Mouse (Mus musculus): ENCODE results near the gene Stk25. TPM values are rescaled to one million over a fixed set of nuclear protein-coding genes. Genes with fewer than 3 reads are reported as not detected.
A peak's percentile ranks its signal among the peaks of the same experiment; 100 is the strongest.

Gene Stk25
- polyA plus RNA-seq, 2 experiments = 204 to 248 TPM

DNA sequence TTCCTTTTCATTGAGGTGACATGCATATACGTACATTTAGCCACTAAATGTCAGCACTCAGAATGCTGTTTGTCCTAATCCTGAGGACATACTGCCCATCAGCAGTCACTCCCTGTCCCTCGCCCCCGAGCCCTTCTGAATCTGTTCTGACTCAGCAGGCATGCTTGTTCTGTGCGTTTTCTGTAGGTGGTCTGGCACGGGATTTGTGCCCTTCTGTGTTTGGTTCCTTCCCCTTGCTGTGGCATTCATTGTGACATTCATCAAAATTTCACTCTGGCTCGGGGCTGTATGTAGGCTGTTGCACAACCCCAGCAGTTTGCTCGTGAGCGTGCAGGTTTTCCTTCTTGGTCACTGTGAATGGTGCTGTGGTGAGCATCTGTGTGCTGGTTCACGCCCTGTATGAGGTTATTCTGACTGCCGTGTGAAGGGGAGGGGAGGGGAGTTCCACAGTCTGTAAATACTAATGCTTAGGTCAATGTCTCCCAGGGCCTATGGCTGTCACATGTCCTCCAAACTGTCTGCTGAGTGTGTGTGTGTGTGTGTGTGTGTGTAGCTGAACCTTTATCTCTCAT lies 33.4 kb upstream of the Stk25 start:
- no peak for DNase-seq (ENCODE audit: low spot score)
- H3K9me3 ChIP-seq (ENCODE audit: control insufficient read depth, low read length) = no peaks in the 10 kb centered on the region
- WGBS = 78% methylated on average over 10 of the region's 10 CpGs
- H3K36me3 ChIP-seq (ENCODE audit: control insufficient read depth, insufficient read depth, low read length) = peaks cover 6% of the 10 kb centered on the region
- H3K4me1 ChIP-seq (ENCODE audit: control insufficient read depth, insufficient read depth, low read length) = no peaks in the 10 kb centered on the region
- no peak for ATAC-seq (ENCODE audit: low FRiP score, low read depth)
- H3K9ac ChIP-seq (ENCODE audit: low read depth, low read length, severe bottlenecking) = no peak overlapping the region
- H3K27me3 ChIP-seq (ENCODE audit: control insufficient read depth, insufficient read depth, low read length) = no peaks in the 10 kb centered on the region
- no peak overlapping the region for H3K4me3 ChIP-seq (replicated peaks; ENCODE audit: low read length)
- H3K4me2 ChIP-seq (replicated peaks; ENCODE audit: low read depth, low read length, severe bottlenecking) = no peak overlapping the region
- no peak for TF ChIP-seq POLR2A (IDR thresholded peaks at IDR 0.05; ENCODE audit: borderline replicate concordance, extremely low read depth, insufficient read depth, insufficient read length)
- H3K27ac ChIP-seq (replicated peaks; ENCODE audit: low read depth, low read length) = no peak overlapping the region

DNA sequence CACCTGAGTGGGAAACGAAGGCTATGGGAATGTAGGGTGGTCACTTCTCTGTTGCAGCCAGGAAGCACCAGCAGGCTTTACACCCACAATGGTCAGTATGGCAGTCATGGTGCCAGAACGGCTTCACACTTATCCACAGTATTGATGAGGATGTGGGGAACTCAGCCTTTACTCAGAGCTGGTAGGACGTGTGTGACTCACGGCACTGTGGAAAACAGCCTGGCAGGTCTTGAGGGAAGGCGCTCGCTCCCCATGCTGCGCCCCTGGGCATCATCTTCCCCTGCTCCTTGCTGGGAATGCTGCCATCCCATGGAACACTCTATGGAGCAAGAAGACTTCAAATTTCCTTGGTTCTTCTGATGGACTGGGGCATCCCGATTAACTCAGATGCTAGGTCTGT lies 32.6 kb upstream of the Stk25 start:
- H3K9ac ChIP-seq (ENCODE audit: low read depth, low read length, severe bottlenecking) = no peak overlapping the region
- no peaks in the 10 kb centered on the region for H3K9me3 ChIP-seq (ENCODE audit: control insufficient read depth, low read length)
- H3K4me2 ChIP-seq (replicated peaks; ENCODE audit: low read depth, low read length, severe bottlenecking) = no peak overlapping the region
- no peak overlapping the region for H3K27ac ChIP-seq (replicated peaks; ENCODE audit: low read depth, low read length)
- no peaks in the 10 kb centered on the region for H3K27me3 ChIP-seq (ENCODE audit: control insufficient read depth, insufficient read depth, low read length)
- no peak for ATAC-seq (ENCODE audit: low FRiP score, low read depth)
- H3K4me1 ChIP-seq (ENCODE audit: control insufficient read depth, insufficient read depth, low read length) = no peaks in the 10 kb centered on the region
- H3K4me3 ChIP-seq (replicated peaks; ENCODE audit: low read length) = no peak overlapping the region
- H3K36me3 ChIP-seq (ENCODE audit: control insufficient read depth, insufficient read depth, low read length) = peaks cover 4% of the 10 kb centered on the region
- no peak for DNase-seq (ENCODE audit: low spot score)
- no peak for TF ChIP-seq POLR2A (IDR thresholded peaks at IDR 0.05; ENCODE audit: borderline replicate concordance, extremely low read depth, insufficient read depth, insufficient read length)
- WGBS = 88% methylated on average over 8 of the region's 8 CpGs

DNA sequence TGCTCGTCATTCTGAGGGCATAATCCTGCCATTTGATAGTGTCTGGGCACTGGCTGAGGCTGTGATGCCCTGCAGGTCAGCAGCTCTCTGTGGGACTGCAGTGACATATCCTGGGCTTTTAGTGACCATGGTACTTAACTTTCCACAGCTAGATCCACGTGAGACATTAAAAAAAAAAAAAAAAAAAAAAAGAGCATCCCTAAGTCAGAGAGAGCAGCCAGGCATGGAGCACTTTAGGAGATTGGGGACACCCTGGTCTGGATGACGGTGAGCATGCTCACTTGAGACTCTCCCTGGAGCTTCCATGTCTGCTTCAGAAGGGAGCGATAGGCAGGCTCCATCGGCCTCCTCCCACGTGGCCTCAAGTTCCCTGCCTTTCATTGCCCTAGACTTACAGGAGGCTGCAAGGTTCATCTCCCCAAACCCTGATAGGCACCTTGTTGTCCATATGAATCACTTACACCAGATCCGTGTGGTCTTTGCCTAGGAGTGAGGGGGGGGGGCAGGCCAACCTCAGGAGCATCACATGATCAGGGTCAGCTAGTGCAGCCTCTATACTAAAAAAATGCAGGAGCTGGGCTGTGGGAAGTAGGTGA lies 31.5 kb upstream of the Stk25 start:
- ATAC-seq (ENCODE audit: low FRiP score, low read depth) = no peak
- H3K4me3 ChIP-seq (replicated peaks; ENCODE audit: low read length) = no peak overlapping the region
- H3K9me3 ChIP-seq (ENCODE audit: control insufficient read depth, low read length) = no peaks in the 10 kb centered on the region
- no peaks in the 10 kb centered on the region for H3K4me1 ChIP-seq (ENCODE audit: control insufficient read depth, insufficient read depth, low read length)
- no peak for TF ChIP-seq POLR2A (IDR thresholded peaks at IDR 0.05; ENCODE audit: borderline replicate concordance, extremely low read depth, insufficient read depth, insufficient read length)
- H3K9ac ChIP-seq (ENCODE audit: low read depth, low read length, severe bottlenecking) = no peak overlapping the region
- H3K27me3 ChIP-seq (ENCODE audit: control insufficient read depth, insufficient read depth, low read length) = 0 out of 2 replicates have a peak, but pooled peaks cover 3% of the 10 kb centered on the region
- DNase-seq (ENCODE audit: low spot score) = no peak
- H3K4me2 ChIP-seq (replicated peaks; ENCODE audit: low read depth, low read length, severe bottlenecking) = no peak overlapping the region
- H3K36me3 ChIP-seq (ENCODE audit: control insufficient read depth, insufficient read depth, low read length) = no peaks in the 10 kb centered on the region
- H3K27ac ChIP-seq (replicated peaks; ENCODE audit: low read depth, low read length) = no peak overlapping the region
- WGBS = 84% methylated on average over 7 of the region's 7 CpGs

DNA sequence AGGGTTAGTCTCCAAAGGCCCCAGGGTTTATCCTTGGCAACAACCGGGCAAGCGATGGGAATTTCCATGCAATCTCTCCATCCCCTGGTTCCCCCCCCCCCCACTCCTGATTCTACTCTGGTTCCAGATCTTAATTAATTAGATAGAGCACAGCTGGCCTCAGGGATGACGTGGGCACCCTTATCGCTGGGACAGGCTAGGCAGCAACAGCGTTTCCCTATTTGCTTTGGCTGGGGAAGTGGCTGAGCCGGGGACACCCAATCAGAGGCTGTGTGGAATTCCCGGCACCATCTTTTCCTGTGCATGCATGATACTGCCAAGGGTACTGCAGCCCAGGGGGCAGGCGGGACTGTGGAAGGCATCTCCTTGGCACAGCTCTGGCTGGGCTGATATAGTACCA lies 29.7 kb upstream of the Stk25 start:
- Histone ChIP-seq H3K4me2 (replicated peaks; ENCODE audit: low read depth, low read length, severe bottlenecking) (no peak overlapping the region), H3K9me3 (ENCODE audit: control insufficient read depth, low read length) (no peaks in the 10 kb centered on the region), H3K27me3 (ENCODE audit: control insufficient read depth, insufficient read depth, low read length) (0 out of 2 replicates have a peak, but pooled peaks cover 3% of the 10 kb centered on the region), H3K36me3 (ENCODE audit: control insufficient read depth, insufficient read depth, low read length) (no peaks in the 10 kb centered on the region), H3K4me3 (replicated peaks; ENCODE audit: low read length) (no peak overlapping the region), H3K27ac (replicated peaks; ENCODE audit: low read depth, low read length) (no peak overlapping the region), H3K9ac (ENCODE audit: low read depth, low read length, severe bottlenecking) (no peak overlapping the region), H3K4me1 (ENCODE audit: control insufficient read depth, insufficient read depth, low read length) (no peaks in the 10 kb centered on the region)
- ATAC-seq (ENCODE audit: low FRiP score, low read depth) (no peak), DNase-seq (ENCODE audit: low spot score) (no peak)
- WGBS = 81% methylated on average over 8 of the region's 8 CpGs
- TF ChIP-seq POLR2A (IDR thresholded peaks at IDR 0.05; ENCODE audit: borderline replicate concordance, extremely low read depth, insufficient read depth, insufficient read length) = no peak

DNA sequence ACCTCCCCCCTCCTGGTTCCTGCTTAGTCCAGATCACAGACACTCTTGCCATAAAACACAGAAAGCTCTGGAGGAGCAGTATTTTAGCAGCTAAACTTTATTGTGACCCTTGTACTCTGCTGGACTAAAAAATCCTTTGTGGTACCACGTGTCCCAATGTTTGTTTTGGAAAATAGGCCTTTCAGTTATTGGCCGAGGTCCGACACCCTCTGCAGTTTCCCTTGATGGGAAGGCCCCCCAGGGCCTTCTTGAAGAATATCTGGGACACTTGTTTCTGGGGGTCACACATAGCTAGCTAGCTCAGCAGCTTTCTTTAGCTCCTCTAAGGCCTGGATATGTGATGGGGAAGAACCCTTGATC lies 28.5 kb upstream of the Stk25 start:
- Histone ChIP-seq H3K27ac (replicated peaks; ENCODE audit: low read depth, low read length) (no peak overlapping the region), H3K4me1 (ENCODE audit: control insufficient read depth, insufficient read depth, low read length) (no peaks in the 10 kb centered on the region), H3K4me3 (replicated peaks; ENCODE audit: low read length) (peak overlapping the region; percentile 60), H3K9ac (ENCODE audit: low read depth, low read length, severe bottlenecking) (peak overlapping the region; percentile 70; the same call in 1 of the 2 replicates), H3K9me3 (ENCODE audit: control insufficient read depth, low read length) (no peaks in the 10 kb centered on the region), H3K27me3 (ENCODE audit: control insufficient read depth, insufficient read depth, low read length) (0 out of 2 replicates have a peak, but pooled peaks cover 3% of the 10 kb centered on the region), H3K36me3 (ENCODE audit: control insufficient read depth, insufficient read depth, low read length) (no peaks in the 10 kb centered on the region), H3K4me2 (replicated peaks; ENCODE audit: low read depth, low read length, severe bottlenecking) (peak overlapping the region; percentile 95)
- 64% methylated on average over 3 of the region's 3 CpGs for WGBS
- no peak for TF ChIP-seq POLR2A (IDR thresholded peaks at IDR 0.05; ENCODE audit: borderline replicate concordance, extremely low read depth, insufficient read depth, insufficient read length)
- ATAC-seq (ENCODE audit: low FRiP score, low read depth) (no peak), DNase-seq (ENCODE audit: low spot score) (no peak)
